Mouse (Mus musculus): Measurements from ENCODE around the gene Heatr9. TPM values are rescaled to one million over a fixed set of nuclear protein-coding genes. Genes with fewer than 3 reads are reported as not detected.

Heatr9 gene
- polyA plus RNA-seq, 1 experiment, result 10.8 TPM

GRCm38 (mm10) chr11:83550186-83550632 lies 28.2 kb upstream of the Heatr9 start:
- Histone ChIP-seq H3K27me3 (ENCODE audit: control insufficient read depth, insufficient read depth, low read length) (no peaks in the 10 kb centered on the region), H3K4me3 (ENCODE audit: control insufficient read depth, low read depth, low read length) (no peak overlapping the region), H3K27ac (ENCODE audit: control insufficient read depth, insufficient read depth, low read depth, low read length) (peak overlapping the region; percentile 21; the same call in 1 of the 2 replicates), H3K4me1 (ENCODE audit: control insufficient read depth, insufficient read depth, low read length) (no peaks in the 10 kb centered on the region), H3K36me3 (ENCODE audit: control insufficient read depth, insufficient read depth, low read length) (no peaks in the 10 kb centered on the region)
- TF ChIP-seq POLR2A (IDR thresholded peaks at IDR 0.05; ENCODE audit: control insufficient read depth, low read depth, low read length), result no peak
- TF ChIP-seq CTCF (IDR thresholded peaks at IDR 0.05; ENCODE audit: control insufficient read depth, insufficient read depth, insufficient replicate concordance, low read depth, low read length), result no peak

- Histone ChIP-seq H3K36me3 (ENCODE audit: control insufficient read depth, insufficient read depth, low read length) (no peaks in the 10 kb centered on the region), H3K4me1 (ENCODE audit: control insufficient read depth, insufficient read depth, low read length) (no peaks in the 10 kb centered on the region), H3K27me3 (ENCODE audit: control insufficient read depth, insufficient read depth, low read length) (no peaks in the 10 kb centered on the region), H3K4me3 (ENCODE audit: control insufficient read depth, low read depth, low read length) (no peak overlapping the region), H3K27ac (ENCODE audit: control insufficient read depth, insufficient read depth, low read depth, low read length) (no peak overlapping the region)
- TF ChIP-seq POLR2A (IDR thresholded peaks at IDR 0.05; ENCODE audit: control insufficient read depth, low read depth, low read length) (no peak), CTCF (IDR thresholded peaks at IDR 0.05; ENCODE audit: control insufficient read depth, insufficient read depth, insufficient replicate concordance, low read depth, low read length) (no peak)
Observed at GRCm38 (mm10) chr11:83544214-83544613, 22.2 kb upstream of the Heatr9 start.

GRCm38 (mm10) chr11:83541415-83541814 lies 19.4 kb upstream of the Heatr9 start:
- no peak overlapping the region for H3K4me3 ChIP-seq (ENCODE audit: control insufficient read depth, low read depth, low read length)
- no peaks in the 10 kb centered on the region for H3K36me3 ChIP-seq (ENCODE audit: control insufficient read depth, insufficient read depth, low read length)
- no peaks in the 10 kb centered on the region for H3K4me1 ChIP-seq (ENCODE audit: control insufficient read depth, insufficient read depth, low read length)
- TF ChIP-seq CTCF (IDR thresholded peaks at IDR 0.05; ENCODE audit: control insufficient read depth, insufficient read depth, insufficient replicate concordance, low read depth, low read length), result no peak
- TF ChIP-seq POLR2A (IDR thresholded peaks at IDR 0.05; ENCODE audit: control insufficient read depth, low read depth, low read length), result no peak
- no peak overlapping the region for H3K27ac ChIP-seq (ENCODE audit: control insufficient read depth, insufficient read depth, low read depth, low read length)
- H3K27me3 ChIP-seq (ENCODE audit: control insufficient read depth, insufficient read depth, low read length), result no peaks in the 10 kb centered on the region

- Histone ChIP-seq H3K4me1 (ENCODE audit: control insufficient read depth, insufficient read depth, low read length) (no peaks in the 10 kb centered on the region), H3K36me3 (ENCODE audit: control insufficient read depth, insufficient read depth, low read length) (no peaks in the 10 kb centered on the region), H3K4me3 (ENCODE audit: control insufficient read depth, low read depth, low read length) (no peak overlapping the region), H3K27me3 (ENCODE audit: control insufficient read depth, insufficient read depth, low read length) (no peaks in the 10 kb centered on the region), H3K27ac (ENCODE audit: control insufficient read depth, insufficient read depth, low read depth, low read length) (no peak overlapping the region)
- no peak for TF ChIP-seq CTCF (IDR thresholded peaks at IDR 0.05; ENCODE audit: control insufficient read depth, insufficient read depth, insufficient replicate concordance, low read depth, low read length)
- no peak for TF ChIP-seq POLR2A (IDR thresholded peaks at IDR 0.05; ENCODE audit: control insufficient read depth, low read depth, low read length)
Observed at GRCm38 (mm10) chr11:83540931-83541330, 19.0 kb upstream of the Heatr9 start.

- Histone ChIP-seq H3K27me3 (ENCODE audit: control insufficient read depth, insufficient read depth, low read length) (no peaks in the 10 kb centered on the region), H3K4me3 (ENCODE audit: control insufficient read depth, low read depth, low read length) (no peak overlapping the region), H3K4me1 (ENCODE audit: control insufficient read depth, insufficient read depth, low read length) (no peaks in the 10 kb centered on the region), H3K27ac (ENCODE audit: control insufficient read depth, insufficient read depth, low read depth, low read length) (no peak overlapping the region), H3K36me3 (ENCODE audit: control insufficient read depth, insufficient read depth, low read length) (no peaks in the 10 kb centered on the region)
- TF ChIP-seq CTCF (IDR thresholded peaks at IDR 0.05; ENCODE audit: control insufficient read depth, insufficient read depth, insufficient replicate concordance, low read depth, low read length), result no peak
- no peak for TF ChIP-seq POLR2A (IDR thresholded peaks at IDR 0.05; ENCODE audit: control insufficient read depth, low read depth, low read length)
Observed at GRCm38 (mm10) chr11:83538705-83539314, 16.8 kb upstream of the Heatr9 start.

- TF ChIP-seq POLR2A (IDR thresholded peaks at IDR 0.05; ENCODE audit: control insufficient read depth, low read depth, low read length), result no peak
- no peak for TF ChIP-seq CTCF (IDR thresholded peaks at IDR 0.05; ENCODE audit: control insufficient read depth, insufficient read depth, insufficient replicate concordance, low read depth, low read length)
- H3K36me3 ChIP-seq (ENCODE audit: control insufficient read depth, insufficient read depth, low read length), result no peaks in the 10 kb centered on the region
- H3K4me1 ChIP-seq (ENCODE audit: control insufficient read depth, insufficient read depth, low read length), result no peaks in the 10 kb centered on the region
- no peak overlapping the region for H3K4me3 ChIP-seq (ENCODE audit: control insufficient read depth, low read depth, low read length)
- no peaks in the 10 kb centered on the region for H3K27me3 ChIP-seq (ENCODE audit: control insufficient read depth, insufficient read depth, low read length)
- H3K27ac ChIP-seq (ENCODE audit: control insufficient read depth, insufficient read depth, low read depth, low read length), result no peak overlapping the region
Observed at GRCm38 (mm10) chr11:83536831-83537230, 14.9 kb upstream of the Heatr9 start.

- H3K36me3 ChIP-seq (ENCODE audit: control insufficient read depth, insufficient read depth, low read length), result no peaks in the 10 kb centered on the region
- TF ChIP-seq POLR2A (IDR thresholded peaks at IDR 0.05; ENCODE audit: control insufficient read depth, low read depth, low read length), result no peak
- no peak for TF ChIP-seq CTCF (IDR thresholded peaks at IDR 0.05; ENCODE audit: control insufficient read depth, insufficient read depth, insufficient replicate concordance, low read depth, low read length)
- no peaks in the 10 kb centered on the region for H3K4me1 ChIP-seq (ENCODE audit: control insufficient read depth, insufficient read depth, low read length)
- H3K27ac ChIP-seq (ENCODE audit: control insufficient read depth, insufficient read depth, low read depth, low read length), result no peak overlapping the region
- H3K27me3 ChIP-seq (ENCODE audit: control insufficient read depth, insufficient read depth, low read length), result no peaks in the 10 kb centered on the region
- H3K4me3 ChIP-seq (ENCODE audit: control insufficient read depth, low read depth, low read length), result no peak overlapping the region
Observed at GRCm38 (mm10) chr11:83534609-83535423, 12.8 kb upstream of the Heatr9 start.
